Mouse (Mus musculus) brain, embryonic 14.5 days (tissue): ENCODE measurements around the gene Fam43a. TPM values are rescaled to one million over a fixed set of nuclear protein-coding genes. Genes with fewer than 3 reads are reported as not detected.

ENCODE experiments used
- DNase-seq: peaks from one replicate; pipeline ENCODE4 v3.0.0-alpha.2; 2011; ENCODE audit warnings: low read depth
- CTCF ChIP-seq: fragments of 200-500 bp; IDR thresholded peaks from 2 replicates; pipeline ENCODE4 v1.5.1; 2012; ENCODE audit warnings: inconsistent platforms, mild to moderate bottlenecking, moderate library complexity, borderline replicate concordance; ENCODE audit not compliant: insufficient read depth, insufficient read length; ENCODE audit errors: extremely low read depth
- POLR2A ChIP-seq: fragments of 200-500 bp; IDR thresholded peaks from 2 replicates; pipeline ENCODE4 v1.6.1; 2012; ENCODE audit warnings: mild to moderate bottlenecking, inconsistent platforms, borderline replicate concordance; ENCODE audit not compliant: poor library complexity, insufficient read depth, insufficient read length, severe bottlenecking; ENCODE audit errors: extremely low read depth
- polyA plus RNA-seq: library from polyadenylated mRNA; depleted of rRNA; stranded (reverse); fragments of >200 nt; gene quantifications from 2 replicates; pipeline ENCODE4 v1.2.3, GENCODE M21; 2012

Gene Fam43a
- polyA plus RNA-seq, 1 experiment, result 13.8 TPM

DNA sequence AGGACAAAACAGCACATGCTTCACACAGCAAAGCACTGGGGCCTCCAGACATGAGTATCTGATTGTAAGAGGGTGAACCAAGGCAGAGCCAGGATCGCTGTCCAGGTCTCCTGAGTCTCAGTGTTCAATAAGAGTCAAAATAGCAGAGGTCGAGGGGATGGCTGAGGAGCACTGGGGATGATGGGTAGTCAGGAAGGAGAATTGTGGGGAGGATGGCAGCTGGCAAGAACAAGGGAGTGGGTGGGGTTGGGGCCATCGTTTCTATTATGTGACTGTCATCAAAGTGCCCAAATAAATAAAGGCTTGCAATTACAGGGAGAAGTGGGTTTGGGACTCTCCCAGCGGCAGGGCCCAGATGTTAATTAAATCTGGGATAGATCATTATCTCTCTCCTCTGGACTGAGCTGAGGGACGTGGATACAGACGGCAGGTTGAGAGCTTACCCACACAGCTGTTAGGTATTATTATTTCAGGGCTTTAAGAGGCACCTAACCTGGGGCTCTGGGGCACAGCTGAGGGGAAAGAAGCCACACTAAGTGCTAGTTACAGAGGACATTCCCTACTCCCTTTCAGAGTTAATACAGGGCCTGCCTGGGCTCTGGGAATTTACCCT, 15.3 kb downstream of the Fam43a start:
- peak; percentile 44 for DNase-seq
- no peak for TF ChIP-seq CTCF
- no peak for TF ChIP-seq POLR2A

DNA sequence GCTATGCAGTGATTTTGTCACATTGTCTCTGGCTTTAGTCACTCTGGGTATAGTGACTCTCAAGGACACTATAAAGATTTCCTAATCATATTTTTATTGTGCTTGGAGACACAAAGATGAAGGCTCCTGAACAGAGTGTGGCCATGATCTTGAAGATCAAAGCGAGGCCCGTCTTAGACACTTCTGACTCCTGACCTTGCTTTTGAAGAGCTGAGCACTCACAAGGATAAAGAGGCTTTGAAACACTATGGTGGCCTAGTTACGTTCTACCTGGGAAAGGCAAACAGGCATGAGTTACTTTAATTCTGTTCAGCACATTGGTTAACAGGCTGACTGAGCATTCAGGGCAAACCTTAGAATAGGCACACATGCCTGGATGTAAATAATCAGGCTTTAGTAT, 16.8 kb downstream of the Fam43a start:
- no peak for TF ChIP-seq POLR2A
- peak; percentile 31 for DNase-seq

DNA sequence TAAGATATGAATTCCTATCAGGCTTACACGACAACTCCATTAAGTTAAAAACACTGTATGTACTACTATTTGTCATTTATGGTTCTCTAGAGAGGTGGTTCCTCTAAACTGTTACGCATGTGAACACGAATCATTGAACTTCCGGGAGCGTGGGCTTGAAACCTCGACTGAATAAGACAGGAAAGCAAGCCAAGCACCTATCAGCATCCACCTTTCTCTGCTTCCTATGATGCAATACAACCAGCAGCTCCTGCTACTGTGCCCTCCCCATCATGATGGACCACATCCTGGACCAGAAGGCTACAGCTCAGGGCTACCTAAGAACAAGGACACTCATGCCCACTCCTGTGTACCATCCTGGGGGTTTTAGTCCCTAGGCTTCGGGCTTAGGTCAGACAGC, 24.1 kb downstream of the Fam43a start:
- TF ChIP-seq POLR2A (no peak), CTCF (no peak)
- no peak for DNase-seq

DNA sequence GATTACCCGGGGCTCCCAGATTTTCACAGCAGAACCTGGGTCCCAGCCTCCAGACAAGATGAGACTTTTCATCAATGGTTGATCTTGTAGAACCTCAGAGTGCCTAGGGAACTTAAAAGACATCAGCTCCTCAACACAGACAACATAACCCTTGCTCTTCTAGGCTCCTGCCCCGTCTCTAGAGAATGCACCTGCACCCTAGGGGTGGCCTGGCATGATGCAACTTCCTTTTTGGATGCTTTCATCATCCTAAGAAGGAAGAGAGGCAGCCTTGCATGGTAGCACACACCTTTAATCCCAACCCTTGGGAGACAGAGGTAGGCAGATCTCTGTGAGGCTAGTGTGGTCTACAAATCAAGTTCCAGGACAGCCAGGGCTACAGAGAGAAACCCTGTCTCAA, 25.1 kb downstream of the Fam43a start:
- DNase-seq, result no peak
- no peak for TF ChIP-seq CTCF
- TF ChIP-seq POLR2A, result no peak

DNA sequence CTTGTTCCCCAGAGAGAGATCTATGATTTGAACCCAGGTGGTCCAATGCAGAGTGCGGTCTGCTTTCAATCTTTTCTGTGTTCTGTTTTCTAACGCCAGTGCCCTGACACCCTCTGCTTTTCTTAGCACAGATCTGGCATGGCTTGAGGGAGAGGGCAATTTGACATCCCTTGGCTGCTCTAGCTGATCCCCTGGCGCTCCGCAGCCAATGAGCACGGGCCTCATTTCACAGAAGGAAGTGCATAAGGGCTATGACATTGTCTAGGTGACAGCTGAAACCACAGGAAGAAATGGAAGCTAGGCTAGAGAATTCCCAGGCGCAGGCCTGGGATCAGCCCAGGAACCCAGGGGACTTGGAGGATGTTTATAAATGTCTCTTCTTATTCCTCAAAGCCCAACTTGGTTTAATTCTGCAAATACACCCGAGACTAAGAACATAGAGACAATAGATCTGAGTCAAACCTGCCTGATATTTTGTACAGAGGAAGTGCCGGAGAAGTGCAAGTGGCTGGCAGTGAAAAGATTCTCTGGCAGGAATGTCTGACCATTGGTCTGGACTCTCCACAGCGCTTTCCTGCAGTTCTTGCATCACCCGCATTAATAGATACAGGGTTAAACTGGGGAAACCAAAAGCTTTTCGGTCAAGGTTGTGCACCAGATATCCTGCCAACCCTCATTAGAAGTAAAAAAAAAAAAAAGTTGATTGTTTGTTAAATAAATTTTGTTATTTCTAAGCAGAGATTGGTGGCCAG, 28.2 kb downstream of the Fam43a start:
- TF ChIP-seq POLR2A, result no peak
- TF ChIP-seq CTCF, result no peak
- DNase-seq, result no peak

GRCm38 (mm10) chr16:30628401-30628800, 28.9 kb downstream of the Fam43a start:
- DNase-seq, result no peak
- no peak for TF ChIP-seq POLR2A
- no peak for TF ChIP-seq CTCF

- TF ChIP-seq POLR2A (no peak), CTCF (no peak)
- no peak for DNase-seq
These were observed 30.0 kb downstream of the Fam43a start for GRCm38 (mm10) chr16:30629509-30629908.

GRCm38 (mm10) chr16:30633906-30634746, 34.6 kb downstream of the Fam43a start:
- TF ChIP-seq POLR2A (no peak), CTCF (no peak)

GRCm38 (mm10) chr16:30638586-30638985, 39.1 kb downstream of the Fam43a start:
- no peak for TF ChIP-seq POLR2A
- TF ChIP-seq CTCF, result no peak
- DNase-seq, result no peak

More at GRCm38 (mm10) chr16:30633906-30634746, 34.6 kb downstream of the Fam43a start:
- no peak for DNase-seq

- TF ChIP-seq CTCF, result no peak
- TF ChIP-seq POLR2A, result no peak
- DNase-seq, result no peak
These were observed 41.1 kb downstream of the Fam43a start for GRCm38 (mm10) chr16:30640591-30640990.

- TF ChIP-seq CTCF, result no peak
- no peak for TF ChIP-seq POLR2A
- DNase-seq, result no peak
These were observed 41.9 kb downstream of the Fam43a start for GRCm38 (mm10) chr16:30641408-30641807.
